Comparison of ENCODE assay signal across 11 mouse cellular contexts in genomic region chr16:14363496-14363895, GRCm38 (mm10).
"Had no signal": no experiment of that assay in that cellular context is flagged by ENCODE, and none has a peak within 500 bp of the region (broad histone marks: within the 10 kb centered on the region; RNA-seq: fewer than 3 reads in every experiment).

No protein-coding gene starts in this region.

- H3K27ac ChIP-seq: left cerebral cortex, adult 2 months; limb, embryonic 15.5 days; midbrain, embryonic 15.5 days; neural tube, embryonic 13.5 days had no signal

- H3K9me3 ChIP-seq: limb, embryonic 15.5 days; midbrain, embryonic 15.5 days; neural tube, embryonic 13.5 days had no signal

- H3K36me3 ChIP-seq: limb, embryonic 15.5 days; midbrain, embryonic 15.5 days; neural tube, embryonic 13.5 days had no signal

- H3K27me3 ChIP-seq: limb, embryonic 15.5 days; midbrain, embryonic 15.5 days; neural tube, embryonic 13.5 days had no signal

- H3K4me3 ChIP-seq: left cerebral cortex, adult 2 months; limb, embryonic 15.5 days; midbrain, embryonic 15.5 days; neural tube, embryonic 13.5 days had no signal

- DNase-seq: kidney, adult 8-10 months; kidney, postnatal 25 days; lung, adult 18-20 months; right cerebral cortex, adult 18-20 months; thymus, postnatal 36 days had no signal

- H3K4me2 ChIP-seq: midbrain, embryonic 15.5 days had no signal

- ATAC-seq: inflammation-experienced regulatory T-cells, adult 6 months; intestine, postnatal 0 days; midbrain, embryonic 15.5 days had no signal

- H3K9ac ChIP-seq: limb, embryonic 15.5 days; midbrain, embryonic 15.5 days; neural tube, embryonic 13.5 days had no signal
